Mouse (Mus musculus): ENCODE results near the gene Magi3. TPM values are rescaled to one million over a fixed set of nuclear protein-coding genes. Genes with fewer than 3 reads are reported as not detected.

The Magi3 gene
- polyA plus RNA-seq, 1 experiment from 2014 or later = 5.7 TPM

DNA sequence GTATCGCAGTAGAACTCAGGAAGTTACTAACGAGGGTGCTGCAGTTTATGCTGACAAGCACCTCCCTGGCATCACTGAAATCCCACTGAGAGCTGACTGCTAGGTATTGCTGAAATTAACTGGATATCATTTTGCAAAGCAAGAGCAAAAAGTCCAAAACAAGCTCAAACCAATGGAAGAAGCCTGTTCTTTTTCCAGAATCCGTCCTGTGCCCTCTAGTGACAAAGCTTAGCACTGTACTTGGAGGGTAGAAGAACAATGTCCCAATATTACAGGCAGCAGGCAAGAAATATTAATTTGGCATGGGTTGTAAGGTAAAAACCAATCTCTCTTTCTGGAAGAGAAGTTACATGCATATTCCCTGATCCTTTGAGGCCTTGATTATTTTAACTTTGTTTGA is 118.5 kb downstream of the Magi3 start:
- Histone ChIP-seq H3K27ac (replicated peaks; ENCODE audit: low read depth, low read length) (no peak overlapping the region), H3K4me2 (ENCODE audit: low read depth, low read length) (no peak overlapping the region), H3K27me3 (replicated peaks; ENCODE audit: control insufficient read depth, insufficient read depth, low read length) (no peaks in the 10 kb centered on the region), H3K9me3 (ENCODE audit: control insufficient read depth, low read length) (no peaks in the 10 kb centered on the region), H3K4me3 (ENCODE audit: low read depth, low read length) (no peak overlapping the region), H3K9ac (ENCODE audit: low read depth, low read length) (no peak overlapping the region), H3K36me3 (ENCODE audit: control insufficient read depth, insufficient read depth, low read length) (no peaks in the 10 kb centered on the region), H3K4me1 (ENCODE audit: control insufficient read depth, insufficient read depth, low read length) (no peaks in the 10 kb centered on the region)
- no peak for ATAC-seq (ENCODE audit: low read depth)
- 70% methylated on average over 3 of the region's 3 CpGs for WGBS
- DNase-seq (ENCODE audit: low spot score) = no peak

DNA sequence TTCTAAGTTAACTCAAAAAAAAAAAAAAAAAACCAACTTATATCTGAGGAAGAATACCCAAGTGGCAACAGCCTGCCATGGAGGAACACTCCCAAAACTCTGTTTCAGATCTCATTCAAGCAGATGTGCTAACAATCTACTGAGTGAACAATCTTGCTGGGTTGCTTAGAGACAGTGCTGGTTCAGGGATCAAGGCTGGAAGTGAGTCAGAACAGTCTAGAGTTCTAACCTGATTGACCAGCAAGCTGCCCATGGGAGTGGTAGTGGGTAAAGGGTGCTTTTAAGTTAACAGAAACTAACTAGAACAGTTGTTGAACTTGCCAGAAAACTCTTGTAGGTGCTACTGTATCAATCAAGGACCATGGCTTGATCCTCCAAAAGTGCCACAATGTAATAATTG is 118.9 kb downstream of the Magi3 start:
- H3K9me3 ChIP-seq (ENCODE audit: control insufficient read depth, low read length) = no peaks in the 10 kb centered on the region
- no peaks in the 10 kb centered on the region for H3K36me3 ChIP-seq (ENCODE audit: control insufficient read depth, insufficient read depth, low read length)
- H3K4me2 ChIP-seq (ENCODE audit: low read depth, low read length) = no peak overlapping the region
- no peak overlapping the region for H3K4me3 ChIP-seq (ENCODE audit: low read depth, low read length)
- ATAC-seq (ENCODE audit: low read depth) (no peak), DNase-seq (ENCODE audit: low spot score) (no peak)
- H3K4me1 ChIP-seq (ENCODE audit: control insufficient read depth, insufficient read depth, low read length) = no peaks in the 10 kb centered on the region
- H3K9ac ChIP-seq (ENCODE audit: low read depth, low read length) = no peak overlapping the region
- H3K27ac ChIP-seq (replicated peaks; ENCODE audit: low read depth, low read length) = no peak overlapping the region
- H3K27me3 ChIP-seq (replicated peaks; ENCODE audit: control insufficient read depth, insufficient read depth, low read length) = no peaks in the 10 kb centered on the region

DNA sequence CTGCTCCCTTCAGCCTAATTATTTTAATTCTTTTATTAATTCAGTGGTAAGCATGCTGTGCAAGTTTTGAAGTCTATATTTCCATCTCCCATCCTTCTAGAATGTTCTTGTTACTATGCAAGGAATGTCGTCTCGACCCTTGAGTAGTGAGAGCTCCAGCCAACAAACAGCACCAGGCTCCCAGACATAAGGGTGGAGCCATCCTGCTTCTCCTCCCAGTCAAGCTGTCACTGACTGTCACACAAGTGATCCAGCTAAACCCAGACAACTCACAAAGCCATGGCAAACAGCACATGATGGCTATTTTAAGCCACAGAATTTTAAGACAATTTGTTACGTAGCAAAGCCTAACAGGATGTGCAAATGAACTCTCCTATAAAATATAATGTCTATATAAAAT is 124.2 kb downstream of the Magi3 start:
- peaks cover 6% of the 10 kb centered on the region; the same call in 1 of the 2 replicates for H3K36me3 ChIP-seq (ENCODE audit: control insufficient read depth, insufficient read depth, low read length)
- H3K4me2 ChIP-seq (ENCODE audit: low read depth, low read length) = no peak overlapping the region
- no peaks in the 10 kb centered on the region for H3K4me1 ChIP-seq (ENCODE audit: control insufficient read depth, insufficient read depth, low read length)
- H3K4me3 ChIP-seq (ENCODE audit: low read depth, low read length) = no peak overlapping the region
- ATAC-seq (ENCODE audit: low read depth) (no peak), DNase-seq (ENCODE audit: low spot score) (peak; percentile 23)
- no peak overlapping the region for H3K27ac ChIP-seq (replicated peaks; ENCODE audit: low read depth, low read length)
- H3K9me3 ChIP-seq (ENCODE audit: control insufficient read depth, low read length) = no peaks in the 10 kb centered on the region
- H3K27me3 ChIP-seq (replicated peaks; ENCODE audit: control insufficient read depth, insufficient read depth, low read length) = no peaks in the 10 kb centered on the region
- H3K9ac ChIP-seq (ENCODE audit: low read depth, low read length) = no peak overlapping the region
- WGBS = 61% methylated on average over 3 of the region's 3 CpGs

DNA sequence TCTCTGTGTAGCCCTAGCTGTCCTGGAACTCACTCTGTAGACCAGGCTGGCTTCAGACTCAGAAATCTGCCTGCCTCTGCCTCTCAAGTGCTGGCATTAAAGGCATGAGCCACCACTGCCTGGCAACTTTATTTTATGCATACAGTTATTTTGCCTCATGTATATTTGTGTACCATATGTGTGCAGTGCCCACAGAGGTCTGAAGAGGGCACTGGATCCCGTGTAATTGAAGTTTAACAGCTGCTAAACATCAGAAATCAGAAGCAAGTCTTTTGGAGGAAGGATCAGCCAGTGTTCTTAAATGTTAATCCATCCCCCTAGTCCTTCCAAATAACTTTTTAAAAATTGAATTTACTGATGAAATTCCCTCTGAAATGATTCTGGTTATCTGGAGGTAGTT is 125.5 kb downstream of the Magi3 start:
- no peak overlapping the region for H3K9ac ChIP-seq (ENCODE audit: low read depth, low read length)
- H3K27ac ChIP-seq (replicated peaks; ENCODE audit: low read depth, low read length) = no peak overlapping the region
- H3K27me3 ChIP-seq (replicated peaks; ENCODE audit: control insufficient read depth, insufficient read depth, low read length) = no peaks in the 10 kb centered on the region
- no peaks in the 10 kb centered on the region for H3K4me1 ChIP-seq (ENCODE audit: control insufficient read depth, insufficient read depth, low read length)
- 63% methylated on average over 1 of the region's 1 CpGs for WGBS
- H3K4me2 ChIP-seq (ENCODE audit: low read depth, low read length) = no peak overlapping the region
- no peaks in the 10 kb centered on the region for H3K9me3 ChIP-seq (ENCODE audit: control insufficient read depth, low read length)
- ATAC-seq (ENCODE audit: low read depth) = no peak
- H3K36me3 ChIP-seq (ENCODE audit: control insufficient read depth, insufficient read depth, low read length) = peaks cover 6% of the 10 kb centered on the region; the same call in 1 of the 2 replicates
- no peak for DNase-seq (ENCODE audit: low spot score)
- no peak overlapping the region for H3K4me3 ChIP-seq (ENCODE audit: low read depth, low read length)

DNA sequence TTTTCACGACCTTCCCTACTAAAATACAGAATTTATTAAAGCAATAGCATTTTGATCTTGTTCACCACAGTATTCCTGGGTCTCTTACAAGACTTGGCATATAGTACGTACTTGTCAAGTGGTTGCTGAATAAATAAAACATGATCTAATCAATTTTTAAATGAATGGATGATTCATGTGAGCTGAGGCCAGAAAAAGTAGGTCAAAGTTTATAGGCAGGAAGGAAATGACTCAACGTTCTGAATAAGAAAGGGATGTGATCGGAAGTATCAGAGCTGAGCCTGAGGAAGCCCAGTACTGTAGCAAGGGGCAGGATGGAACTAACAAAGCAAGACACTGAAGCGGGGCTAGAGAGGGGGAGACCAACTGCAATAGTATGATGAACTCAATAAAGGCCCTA is 127.4 kb downstream of the Magi3 start:
- Histone ChIP-seq H3K4me3 (ENCODE audit: low read depth, low read length) (no peak overlapping the region), H3K36me3 (ENCODE audit: control insufficient read depth, insufficient read depth, low read length) (peaks cover 6% of the 10 kb centered on the region; the same call in 1 of the 2 replicates), H3K27me3 (replicated peaks; ENCODE audit: control insufficient read depth, insufficient read depth, low read length) (no peaks in the 10 kb centered on the region), H3K4me1 (ENCODE audit: control insufficient read depth, insufficient read depth, low read length) (no peaks in the 10 kb centered on the region), H3K9ac (ENCODE audit: low read depth, low read length) (no peak overlapping the region), H3K9me3 (ENCODE audit: control insufficient read depth, low read length) (no peaks in the 10 kb centered on the region), H3K27ac (replicated peaks; ENCODE audit: low read depth, low read length) (no peak overlapping the region), H3K4me2 (ENCODE audit: low read depth, low read length) (no peak overlapping the region)
- 77% methylated on average over 5 of the region's 5 CpGs for WGBS
- ATAC-seq (ENCODE audit: low read depth) (no peak), DNase-seq (ENCODE audit: low spot score) (no peak)

DNA sequence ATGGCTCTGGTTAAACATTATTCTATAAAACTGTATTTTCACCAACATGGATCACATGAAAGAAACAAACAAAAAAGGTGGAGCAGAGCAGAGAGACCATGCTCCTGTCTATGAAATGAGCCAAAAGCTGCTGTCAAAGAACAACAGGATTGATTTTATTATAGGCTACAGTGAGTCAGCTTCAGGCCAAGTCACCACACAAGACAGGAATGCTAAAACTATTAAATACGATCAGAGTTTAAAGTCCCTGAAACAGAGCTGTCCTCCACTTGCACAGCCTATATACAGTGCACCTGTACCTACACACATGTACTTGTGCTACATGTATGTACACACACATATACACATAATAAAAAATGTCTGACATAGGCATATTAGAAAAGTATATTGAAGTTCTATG is 138.1 kb downstream of the Magi3 start:
- Histone ChIP-seq H3K27ac (replicated peaks; ENCODE audit: low read depth, low read length) (no peak overlapping the region), H3K27me3 (replicated peaks; ENCODE audit: control insufficient read depth, insufficient read depth, low read length) (no peaks in the 10 kb centered on the region), H3K4me2 (ENCODE audit: low read depth, low read length) (no peak overlapping the region), H3K9me3 (ENCODE audit: control insufficient read depth, low read length) (no peaks in the 10 kb centered on the region), H3K4me1 (ENCODE audit: control insufficient read depth, insufficient read depth, low read length) (no peaks in the 10 kb centered on the region), H3K9ac (ENCODE audit: low read depth, low read length) (no peak overlapping the region), H3K36me3 (ENCODE audit: control insufficient read depth, insufficient read depth, low read length) (peaks cover 6% of the 10 kb centered on the region), H3K4me3 (ENCODE audit: low read depth, low read length) (no peak overlapping the region)
- no peak for ATAC-seq (ENCODE audit: low read depth)
- no peak for DNase-seq (ENCODE audit: low spot score)
- 69% methylated on average over 1 of the region's 1 CpGs for WGBS

DNA sequence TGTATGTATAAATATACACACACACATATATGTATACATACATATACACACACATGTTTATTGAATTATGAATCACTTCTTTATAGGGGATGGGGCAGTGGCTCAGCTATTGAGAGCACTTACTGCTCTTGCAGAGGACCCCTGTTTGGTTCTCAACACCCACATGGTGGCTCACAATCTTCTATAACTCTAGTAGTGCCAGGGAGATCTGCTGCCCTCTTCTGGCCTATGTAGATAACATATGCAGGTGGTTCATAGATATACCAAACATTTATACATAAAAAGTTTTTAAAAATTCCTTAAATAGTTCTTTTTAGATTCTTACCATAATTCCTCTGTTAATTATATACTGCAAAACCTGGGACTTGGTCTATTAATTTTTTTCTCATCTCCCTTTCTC is 141.4 kb downstream of the Magi3 start:
- H3K27ac ChIP-seq (replicated peaks; ENCODE audit: low read depth, low read length) = no peak overlapping the region
- no peaks in the 10 kb centered on the region for H3K4me1 ChIP-seq (ENCODE audit: control insufficient read depth, insufficient read depth, low read length)
- peaks cover 6% of the 10 kb centered on the region for H3K36me3 ChIP-seq (ENCODE audit: control insufficient read depth, insufficient read depth, low read length)
- no peak overlapping the region for H3K9ac ChIP-seq (ENCODE audit: low read depth, low read length)
- no peak for DNase-seq (ENCODE audit: low spot score)
- H3K4me3 ChIP-seq (ENCODE audit: low read depth, low read length) = no peak overlapping the region
- no peaks in the 10 kb centered on the region for H3K9me3 ChIP-seq (ENCODE audit: control insufficient read depth, low read length)
- no peak for ATAC-seq (ENCODE audit: low read depth)
- no peak overlapping the region for H3K4me2 ChIP-seq (ENCODE audit: low read depth, low read length)
- H3K27me3 ChIP-seq (replicated peaks; ENCODE audit: control insufficient read depth, insufficient read depth, low read length) = no peaks in the 10 kb centered on the region

DNA sequence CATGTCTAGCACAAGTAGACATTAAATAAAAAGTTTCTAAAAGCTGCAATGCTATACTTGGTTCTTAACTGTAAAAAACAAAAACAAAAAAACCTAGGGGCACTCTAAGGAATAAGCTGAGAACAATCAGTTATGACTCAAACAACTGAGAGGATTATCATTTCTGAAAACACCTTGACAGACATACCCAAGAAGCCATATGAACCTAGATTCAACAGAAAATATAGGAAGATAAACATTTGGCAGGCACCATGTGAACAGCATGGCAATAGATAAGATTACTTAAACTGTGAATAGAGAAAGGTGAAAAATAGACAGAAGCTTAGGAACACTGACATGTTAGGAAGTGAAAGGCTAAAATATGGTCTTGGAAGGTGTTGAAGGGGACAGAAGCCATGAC is 150.8 kb downstream of the Magi3 start:
- no peak overlapping the region for H3K4me2 ChIP-seq (ENCODE audit: low read depth, low read length)
- no peak for DNase-seq (ENCODE audit: low spot score)
- H3K9ac ChIP-seq (ENCODE audit: low read depth, low read length) = no peak overlapping the region
- H3K27me3 ChIP-seq (replicated peaks; ENCODE audit: control insufficient read depth, insufficient read depth, low read length) = no peaks in the 10 kb centered on the region
- H3K4me3 ChIP-seq (ENCODE audit: low read depth, low read length) = no peak overlapping the region
- H3K27ac ChIP-seq (replicated peaks; ENCODE audit: low read depth, low read length) = no peak overlapping the region
- no peaks in the 10 kb centered on the region for H3K4me1 ChIP-seq (ENCODE audit: control insufficient read depth, insufficient read depth, low read length)
- no peak for ATAC-seq (ENCODE audit: low read depth)
- H3K9me3 ChIP-seq (ENCODE audit: control insufficient read depth, low read length) = no peaks in the 10 kb centered on the region
- H3K36me3 ChIP-seq (ENCODE audit: control insufficient read depth, insufficient read depth, low read length) = no peaks in the 10 kb centered on the region

DNA sequence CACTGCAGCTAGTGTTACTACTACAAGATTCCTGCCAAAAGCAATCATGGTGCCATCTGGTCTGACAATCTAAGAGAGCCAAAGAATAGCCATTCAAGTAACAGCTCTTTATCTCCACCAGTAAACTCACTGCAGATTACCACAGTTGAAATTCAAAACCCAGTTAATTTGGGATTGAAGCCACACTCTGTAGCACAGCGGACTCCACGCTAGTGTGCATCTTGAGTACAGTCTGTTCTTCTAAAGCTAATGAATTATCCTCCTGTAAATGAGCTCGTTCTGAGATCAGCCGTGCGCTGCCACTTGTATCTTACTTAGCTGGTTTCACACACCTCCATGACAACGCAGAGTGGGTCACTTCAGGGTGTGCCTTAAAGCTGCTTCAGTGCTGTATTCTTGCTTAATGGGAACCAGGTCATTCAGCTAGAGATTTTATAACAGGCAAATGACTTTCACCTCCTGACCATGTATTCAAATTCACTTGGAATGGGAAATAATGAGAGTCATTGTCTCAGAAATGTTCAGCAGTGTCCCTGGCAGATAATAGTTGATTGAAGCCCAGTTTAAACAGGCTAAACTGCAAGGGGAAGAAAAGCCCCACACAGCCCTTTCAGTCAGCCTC is 161.1 kb downstream of the Magi3 start:
- Histone ChIP-seq H3K4me1 (ENCODE audit: control insufficient read depth, insufficient read depth, low read length) (peaks cover 5% of the 10 kb centered on the region; the same call in 1 of the 2 replicates), H3K4me3 (ENCODE audit: low read depth, low read length) (no peak overlapping the region), H3K9me3 (ENCODE audit: control insufficient read depth, low read length) (no peaks in the 10 kb centered on the region), H3K27me3 (replicated peaks; ENCODE audit: control insufficient read depth, insufficient read depth, low read length) (no peaks in the 10 kb centered on the region), H3K9ac (ENCODE audit: low read depth, low read length) (no peak overlapping the region), H3K27ac (replicated peaks; ENCODE audit: low read depth, low read length) (no peak overlapping the region; the same call in 1 of the 2 replicates), H3K4me2 (ENCODE audit: low read depth, low read length) (no peak overlapping the region), H3K36me3 (ENCODE audit: control insufficient read depth, insufficient read depth, low read length) (no peaks in the 10 kb centered on the region)
- DNase-seq (ENCODE audit: low spot score) = peak; percentile 70
- no peak for ATAC-seq (ENCODE audit: low read depth)
- WGBS = 51% methylated on average over 6 of the region's 6 CpGs

Data from embryonic facial prominence, embryonic 14.5 days (tissue).